Mouse (Mus musculus): ENCODE results near the gene Ndufb11. TPM values are rescaled to one million over a fixed set of nuclear protein-coding genes. Genes with fewer than 3 reads are reported as not detected.

The Ndufb11 gene
- 244 and 252 TPM in 2 replicates for polyA plus RNA-seq (2015; fragmentation: Nextera tagmentation; extraction: Ambion mirVana)

- H3K4me3 ChIP-seq (replicated peaks): peak within 1 kb of the TSS; percentile 57
- H3K4me2 ChIP-seq: peak within 1 kb of the TSS; percentile 56
- peak within 1 kb of the TSS; percentile 91 for H3K27ac ChIP-seq (replicated peaks)
- H3K9ac ChIP-seq (replicated peaks): peak within 1 kb of the TSS; percentile 60
- H3K9me3 ChIP-seq (replicated peaks): no peaks in the 10 kb centered on the region
- peaks cover 20% of the 10 kb centered on the region for H3K4me1 ChIP-seq
- no peaks in the 10 kb centered on the region for H3K27me3 ChIP-seq (replicated peaks)
- ATAC-seq (ENCODE audit: low FRiP score): peak; percentile 96
- WGBS: 14% methylated on average over 48 of the region's 49 CpGs
- H3K36me3 ChIP-seq: 0 out of 2 replicates have a peak, but pooled peaks cover 3% of the 10 kb centered on the region
Observed at GRCm38 (mm10) chrX:20617176-20617902, at the start of gene Ndufb11, which contains the start of gene Rbm10. Gene Ndufb11 (minus strand): TSS chrX:20617619. Gene Rbm10 (plus strand): TSS chrX:20617503.

- peak overlapping the region; percentile 73 for H3K9ac ChIP-seq (replicated peaks)
Observed at GRCm38 (mm10) chrX:20663444-20663790, 46.0 kb upstream of the Ndufb11 start.

GRCm38 (mm10) chrX:20662716-20663443, 45.5 kb upstream of the Ndufb11 start:
- 11% methylated on average over 25 of the region's 28 CpGs for WGBS
- Histone ChIP-seq H3K9me3 (replicated peaks) (no peaks in the 10 kb centered on the region), H3K4me3 (replicated peaks) (peak overlapping the region; percentile 58)

More at GRCm38 (mm10) chrX:20663444-20663790, 46.0 kb upstream of the Ndufb11 start:
- peak overlapping the region; percentile 58 for H3K4me2 ChIP-seq
- 20% methylated on average over 9 of the region's 9 CpGs for WGBS
- H3K27ac ChIP-seq (replicated peaks): peak overlapping the region; percentile 88
- H3K4me1 ChIP-seq: peaks cover 26% of the 10 kb centered on the region
- H3K9me3 ChIP-seq (replicated peaks): no peaks in the 10 kb centered on the region
- H3K36me3 ChIP-seq: peaks cover 2% of the 10 kb centered on the region; the same call in 1 of the 2 replicates
- no peaks in the 10 kb centered on the region for H3K27me3 ChIP-seq (replicated peaks)
- peak; percentile 10; the same call in 1 of the 2 replicates for ATAC-seq (ENCODE audit: low FRiP score)
- H3K4me3 ChIP-seq (replicated peaks): peak overlapping the region; percentile 58

GRCm38 (mm10) chrX:20662317-20662715, 44.9 kb upstream of the Ndufb11 start:
- H3K27ac ChIP-seq (replicated peaks): peak overlapping the region; percentile 70
- no peaks in the 10 kb centered on the region for H3K9me3 ChIP-seq (replicated peaks)
- WGBS: 23% methylated on average over 5 of the region's 5 CpGs
- no peak overlapping the region for H3K9ac ChIP-seq (replicated peaks)
- peaks cover 26% of the 10 kb centered on the region for H3K4me1 ChIP-seq
- peak overlapping the region; percentile 58; the same call in 1 of the 2 replicates for H3K4me3 ChIP-seq (replicated peaks)
- ATAC-seq (ENCODE audit: low FRiP score): peak; percentile 60
- no peaks in the 10 kb centered on the region for H3K27me3 ChIP-seq (replicated peaks)
- peak overlapping the region; percentile 28; the same call in 1 of the 2 replicates for H3K4me2 ChIP-seq
- no peaks in the 10 kb centered on the region for H3K36me3 ChIP-seq

More at GRCm38 (mm10) chrX:20662716-20663443, 45.5 kb upstream of the Ndufb11 start:
- no peaks in the 10 kb centered on the region for H3K27me3 ChIP-seq (replicated peaks)
- peak overlapping the region; percentile 88 for H3K27ac ChIP-seq (replicated peaks)
- peak; percentile 90 for ATAC-seq (ENCODE audit: low FRiP score)
- peak overlapping the region; percentile 73 for H3K9ac ChIP-seq (replicated peaks)
- no peaks in the 10 kb centered on the region for H3K36me3 ChIP-seq
- peak overlapping the region; percentile 58 for H3K4me2 ChIP-seq
- peaks cover 26% of the 10 kb centered on the region for H3K4me1 ChIP-seq

GRCm38 (mm10) chrX:20658891-20659406, 41.5 kb upstream of the Ndufb11 start:
- no peak overlapping the region for H3K27ac ChIP-seq (replicated peaks)
- H3K4me2 ChIP-seq: peak overlapping the region; percentile 77
- peak overlapping the region; percentile 49 for H3K4me3 ChIP-seq (replicated peaks)
- H3K9me3 ChIP-seq (replicated peaks): no peaks in the 10 kb centered on the region
- H3K9ac ChIP-seq (replicated peaks): peak overlapping the region; percentile 51
- H3K4me1 ChIP-seq: 0 out of 2 replicates have a peak, but pooled peaks cover 3% of the 10 kb centered on the region
- WGBS: 20% methylated on average over 24 of the region's 24 CpGs
- H3K27me3 ChIP-seq (replicated peaks): no peaks in the 10 kb centered on the region
- no peaks in the 10 kb centered on the region for H3K36me3 ChIP-seq
- no peak for ATAC-seq (ENCODE audit: low FRiP score)

- peak; percentile 86 for ATAC-seq (ENCODE audit: low FRiP score)
- no peaks in the 10 kb centered on the region for H3K9me3 ChIP-seq (replicated peaks)
- H3K27me3 ChIP-seq (replicated peaks): no peaks in the 10 kb centered on the region
- 24% methylated on average over 27 of the region's 27 CpGs for WGBS
- peak within 1 kb of the TSS; percentile 54; the same call in 1 of the 2 replicates for H3K27ac ChIP-seq (replicated peaks)
- H3K36me3 ChIP-seq: no peaks in the 10 kb centered on the region
- H3K4me3 ChIP-seq (replicated peaks): peak within 1 kb of the TSS; percentile 49
- H3K4me1 ChIP-seq: 0 out of 2 replicates have a peak, but pooled peaks cover 3% of the 10 kb centered on the region
- H3K9ac ChIP-seq (replicated peaks): peak within 1 kb of the TSS; percentile 51
- peak within 1 kb of the TSS; percentile 77 for H3K4me2 ChIP-seq
Observed at GRCm38 (mm10) chrX:20658026-20658652, 40.7 kb upstream of the Ndufb11 start, which contains the start of gene Uba1. Gene Uba1 (plus strand): TSS chrX:20658326.

- H3K9ac ChIP-seq (replicated peaks): no peak overlapping the region
- no peaks in the 10 kb centered on the region for H3K9me3 ChIP-seq (replicated peaks)
- peak overlapping the region; percentile 49 for H3K4me3 ChIP-seq (replicated peaks)
- WGBS: 29% methylated on average over 5 of the region's 5 CpGs
- no peak for ATAC-seq (ENCODE audit: low FRiP score)
- H3K27ac ChIP-seq (replicated peaks): no peak overlapping the region
- H3K4me1 ChIP-seq: 0 out of 2 replicates have a peak, but pooled peaks cover 3% of the 10 kb centered on the region
- peak overlapping the region; percentile 77 for H3K4me2 ChIP-seq
- H3K27me3 ChIP-seq (replicated peaks): no peaks in the 10 kb centered on the region
- H3K36me3 ChIP-seq: no peaks in the 10 kb centered on the region
Observed at GRCm38 (mm10) chrX:20657593-20657992, 40.2 kb upstream of the Ndufb11 start.

GRCm38 (mm10) chrX:20644780-20645179, 27.4 kb upstream of the Ndufb11 start:
- 91% methylated on average over 5 of the region's 5 CpGs for WGBS
- ATAC-seq (ENCODE audit: low FRiP score): no peak; the same call in 1 of the 2 replicates
- Histone ChIP-seq H3K36me3 (peaks cover 50% of the 10 kb centered on the region), H3K4me2 (no peak overlapping the region), H3K9ac (replicated peaks) (no peak overlapping the region), H3K27ac (replicated peaks) (no peak overlapping the region), H3K4me1 (no peaks in the 10 kb centered on the region), H3K4me3 (replicated peaks) (no peak overlapping the region), H3K27me3 (replicated peaks) (no peaks in the 10 kb centered on the region), H3K9me3 (replicated peaks) (no peaks in the 10 kb centered on the region)

GRCm38 (mm10) chrX:20638141-20638540, 20.7 kb upstream of the Ndufb11 start:
- Histone ChIP-seq H3K4me1 (no peaks in the 10 kb centered on the region), H3K4me3 (replicated peaks) (no peak overlapping the region), H3K36me3 (peaks cover 36% of the 10 kb centered on the region), H3K4me2 (no peak overlapping the region), H3K9me3 (replicated peaks) (no peaks in the 10 kb centered on the region), H3K27ac (replicated peaks) (no peak overlapping the region), H3K9ac (replicated peaks) (no peak overlapping the region), H3K27me3 (replicated peaks) (no peaks in the 10 kb centered on the region)
- no peak for ATAC-seq (ENCODE audit: low FRiP score)
- 95% methylated on average over 2 of the region's 2 CpGs for WGBS

GRCm38 (mm10) chrX:20617903-20618399, 532 bp upstream of the Ndufb11 start:
- Histone ChIP-seq H3K27me3 (replicated peaks) (no peaks in the 10 kb centered on the region), H3K27ac (replicated peaks) (peak overlapping the region; percentile 91), H3K4me2 (peak overlapping the region; percentile 56), H3K4me3 (replicated peaks) (peak overlapping the region; percentile 57), H3K36me3 (0 out of 2 replicates have a peak, but pooled peaks cover 5% of the 10 kb centered on the region), H3K9ac (replicated peaks) (peak overlapping the region; percentile 60), H3K9me3 (replicated peaks) (no peaks in the 10 kb centered on the region), H3K4me1 (peaks cover 20% of the 10 kb centered on the region)
- WGBS: 26% methylated on average over 31 of the region's 31 CpGs
- peak; percentile 67 for ATAC-seq (ENCODE audit: low FRiP score)

GRCm38 (mm10) chrX:20616861-20617175, 601 bp downstream of the Ndufb11 start:
- whole genome bisulfite sequencing: 22% methylated on average over 17 of the region's 17 CpGs
- Histone ChIP-seq H3K4me1 (peaks cover 20% of the 10 kb centered on the region), H3K36me3 (0 out of 2 replicates have a peak, but pooled peaks cover 2% of the 10 kb centered on the region), H3K4me2 (peak overlapping the region; percentile 56), H3K4me3 (replicated peaks) (peak overlapping the region; percentile 57), H3K9ac (replicated peaks) (peak overlapping the region; percentile 56), H3K9me3 (replicated peaks) (no peaks in the 10 kb centered on the region), H3K27ac (replicated peaks) (peak overlapping the region; percentile 91), H3K27me3 (replicated peaks) (no peaks in the 10 kb centered on the region)
- ATAC-seq (ENCODE audit: low FRiP score): peak; percentile 58
